9 mouse cellular contexts compared by ENCODE assay signal in genomic region chr7:139309106-139309505, GRCm38 (mm10).
A peak's percentile ranks its signal among the peaks of the same experiment; 100 is the strongest.
DNase-seq lines count a peak whose midpoint lies in the region; ATAC-seq lines count a peak whose summit lies in the region.
"Had no signal": no experiment of that assay in that cellular context is flagged by ENCODE, and none has a peak within 500 bp of the region (broad histone marks: within the 10 kb centered on the region; RNA-seq: fewer than 3 reads in every experiment).

No protein-coding gene starts in this region.

- no peaks in the 10 kb centered on the region for H3K9me3 ChIP-seq in hindbrain, embryonic 10.5 days
- no peaks in the 10 kb centered on the region for H3K9me3 ChIP-seq in hindbrain, embryonic 14.5 days (ENCODE audit: control insufficient read depth, low read length)
- H3K9me3 ChIP-seq: megakaryocyte, embryonic 14.5 days had no signal

- H3K27ac ChIP-seq in hindbrain, embryonic 10.5 days, result peak overlapping the region; percentile 40; the same call in 1 of the 2 replicates
- no peak overlapping the region for H3K27ac ChIP-seq in hindbrain, embryonic 14.5 days

- no peak overlapping the region for H3K4me3 ChIP-seq in hindbrain, embryonic 10.5 days
- H3K4me3 ChIP-seq in hindbrain, embryonic 14.5 days (replicated peaks; ENCODE audit: low read length), result no peak overlapping the region
- H3K4me3 ChIP-seq: megakaryocyte, embryonic 14.5 days had no signal

- no peak overlapping the region for H3K9ac ChIP-seq in hindbrain, embryonic 14.5 days

- intact Hi-C loops in heart, postnatal 14 days (cut with DNase I), result loop anchor here (2.0 kb wide), 1 partner anchor 56 kb away; no protein-coding TSS in a partner anchor
- intact Hi-C loops in left cerebral cortex, postnatal 14 days (cut with DNase I), result no loop called here

- no peak overlapping the region for H3K4me2 ChIP-seq in hindbrain, embryonic 14.5 days (replicated peaks)

- DNase-seq in hindbrain, embryonic 10.5 days (ENCODE audit: low spot score), result no peak
- DNase-seq in hindbrain, embryonic 14.5 days (ENCODE audit: low spot score), result no peak
- DNase-seq in embryo, embryonic 10.5 days (ENCODE audit: low spot score), result peak; percentile 40
- peak; percentile 81 to 83 for DNase-seq in heart, postnatal 14 days
- peak; percentile 61 for DNase-seq in lung, postnatal 14 days
- no peak for DNase-seq in spleen, postnatal 36 days (ENCODE audit: low spot score in 2 of 2)
- DNase-seq in right cerebral cortex, postnatal 14 days, result no peak
- no peak for DNase-seq in left cerebral cortex, postnatal 14 days (ENCODE audit: low spot score in 2 of 2)

- peaks cover 23% of the 10 kb centered on the region for H3K4me1 ChIP-seq in hindbrain, embryonic 10.5 days (replicated peaks)
- H3K4me1 ChIP-seq in hindbrain, embryonic 14.5 days (replicated peaks; ENCODE audit: control insufficient read depth, insufficient read depth, low read length), result peaks cover 7% of the 10 kb centered on the region

- H3K27me3 ChIP-seq in hindbrain, embryonic 10.5 days (ENCODE audit: insufficient read depth, poor library complexity, severe bottlenecking), result no peaks in the 10 kb centered on the region
- no peaks in the 10 kb centered on the region for H3K27me3 ChIP-seq in hindbrain, embryonic 14.5 days (ENCODE audit: control insufficient read depth, insufficient read depth, low read length)

- WGBS in hindbrain, embryonic 10.5 days, result 40% methylated on average over 2 of the region's 2 CpGs
- WGBS in hindbrain, embryonic 14.5 days, result 51% methylated on average over 2 of the region's 2 CpGs

- ATAC-seq in hindbrain, embryonic 14.5 days (ENCODE audit: low FRiP score), result no peak

- H3K36me3 ChIP-seq in hindbrain, embryonic 10.5 days, result no peaks in the 10 kb centered on the region
- no peaks in the 10 kb centered on the region for H3K36me3 ChIP-seq in hindbrain, embryonic 14.5 days (replicated peaks; ENCODE audit: control insufficient read depth, insufficient read depth)

Comparison
In these comparisons a context has a peak if more than half of its experiments do, and no peak if none do; other contexts are left out.
1. DNase-seq: peak in embryo, embryonic 10.5 days (single experiment), heart, postnatal 14 days (2 of 2) and lung, postnatal 14 days (single experiment); none in hindbrain, embryonic 10.5 days (single experiment), hindbrain, embryonic 14.5 days (single experiment), spleen, postnatal 36 days (0 of 2), right cerebral cortex, postnatal 14 days (single experiment) and left cerebral cortex, postnatal 14 days (0 of 2).